Mouse (Mus musculus) gastrocnemius, postnatal 10 days (tissue): ENCODE measurements at regions not wholly inside any gene's neighbourhood (a gene's known extent, or its start where the extent isn't known, plus 50 kb on each side); places are given as distances from the start of the nearest gene placed in this dataset.

ENCODE experiments used
- DNase-seq: peaks from one replicate; pipeline ENCODE4 v3.0.0; 2021; ENCODE audit warnings: mixed read lengths

GRCm38 (mm10) chr9:112014796-112015195, 220.9 kb downstream of the Arpp21 start:
- DNase-seq, result no peak

GRCm38 (mm10) chr9:111994401-111994800, 241.3 kb downstream of the Arpp21 start:
- DNase-seq, result no peak

- DNase-seq, result no peak
Measured at GRCm38 (mm10) chr9:111993844-111994243, 241.9 kb downstream of the Arpp21 start.

GRCm38 (mm10) chr9:111990060-111990459, 245.7 kb downstream of the Arpp21 start:
- DNase-seq, result no peak

- DNase-seq, result no peak
Measured at GRCm38 (mm10) chr9:111963405-111964037, 272.2 kb downstream of the Arpp21 start.

GRCm38 (mm10) chr9:111957799-111958198, 267.7 kb upstream of the Stac start:
- no peak for DNase-seq

GRCm38 (mm10) chr9:111939271-111940067, 249.3 kb upstream of the Stac start:
- DNase-seq, result no peak

GRCm38 (mm10) chr9:111932455-111932854, 242.3 kb upstream of the Stac start:
- no peak for DNase-seq

GRCm38 (mm10) chr9:111918275-111918940, 228.3 kb upstream of the Stac start:
- peak; percentile 81 for DNase-seq

- DNase-seq, result peak; percentile 46
Measured at GRCm38 (mm10) chr9:111916684-111917535, 226.8 kb upstream of the Stac start.

GRCm38 (mm10) chr9:111908806-111909205, 218.7 kb upstream of the Stac start:
- no peak for DNase-seq

GRCm38 (mm10) chr9:111900196-111900595, 210.0 kb upstream of the Stac start:
- no peak for DNase-seq

- no peak for DNase-seq
Measured at GRCm38 (mm10) chr9:111897626-111898025, 207.5 kb upstream of the Stac start.

GRCm38 (mm10) chr9:111879710-111880109, 189.6 kb upstream of the Stac start:
- no peak for DNase-seq

- no peak for DNase-seq
Measured at GRCm38 (mm10) chr9:111876846-111877245, 186.7 kb upstream of the Stac start.

- peak; percentile 16 for DNase-seq
Measured at GRCm38 (mm10) chr9:111870466-111870865, 180.3 kb upstream of the Stac start.

GRCm38 (mm10) chr9:111869801-111870382, 179.7 kb upstream of the Stac start:
- no peak for DNase-seq

GRCm38 (mm10) chr9:111858051-111858450, 167.9 kb upstream of the Stac start:
- no peak for DNase-seq

GRCm38 (mm10) chr9:111854976-111855375, 164.8 kb upstream of the Stac start:
- no peak for DNase-seq

- no peak for DNase-seq
Measured at GRCm38 (mm10) chr9:111846366-111846765, 156.2 kb upstream of the Stac start.

- no peak for DNase-seq
Measured at GRCm38 (mm10) chr9:111841151-111841550, 151.0 kb upstream of the Stac start.
